Mouse (Mus musculus): ENCODE results near the gene Ccdc157. TPM values are rescaled to one million over a fixed set of nuclear protein-coding genes. Genes with fewer than 3 reads are reported as not detected.

Ccdc157 gene
- polyA plus RNA-seq, 1 experiment from 2014 or later: 9.1 TPM

GRCm38 (mm10) chr11:4201981-4202700 lies 42.0 kb upstream of the Ccdc157 start:
- Histone ChIP-seq H3K9ac (ENCODE audit: low read depth, low read length) (no peak overlapping the region), H3K27me3 (ENCODE audit: control insufficient read depth, insufficient read depth, low read depth, low read length) (no peaks in the 10 kb centered on the region), H3K36me3 (ENCODE audit: control insufficient read depth, insufficient read depth, low read length) (peaks cover 4% of the 10 kb centered on the region; the same call in 1 of the 2 replicates), H3K4me1 (ENCODE audit: control insufficient read depth, insufficient read depth, low read length) (no peaks in the 10 kb centered on the region), H3K4me3 (ENCODE audit: low read depth, low read length) (no peak overlapping the region), H3K27ac (ENCODE audit: low read length) (no peak overlapping the region), H3K9me3 (replicated peaks; ENCODE audit: control insufficient read depth, low read length, poor library complexity, severe bottlenecking) (no peaks in the 10 kb centered on the region), H3K4me2 (ENCODE audit: low read length) (no peak overlapping the region)
- ATAC-seq: no peak
- WGBS: 71% methylated on average over 11 of the region's 11 CpGs

DNA sequence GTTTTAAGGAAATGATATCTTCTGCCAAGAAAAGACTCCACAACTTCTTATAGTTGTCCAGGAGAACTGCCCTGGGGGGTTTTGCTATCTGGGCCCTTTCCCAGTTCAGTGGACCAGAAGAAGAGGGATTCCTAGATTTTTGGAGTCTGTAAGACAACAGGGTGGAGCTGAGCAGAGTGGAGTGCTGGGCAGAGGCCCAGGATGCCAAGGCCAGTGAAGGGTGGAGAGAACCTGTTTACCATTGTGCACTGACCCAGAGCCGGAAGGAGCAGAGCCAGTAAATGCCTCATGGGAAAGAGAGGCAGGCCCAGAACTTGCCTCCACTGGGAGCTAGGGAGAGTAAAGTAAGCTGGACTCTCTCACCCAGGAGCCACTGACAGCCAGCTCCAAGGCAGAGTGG lies 37.6 kb upstream of the Ccdc157 start:
- Histone ChIP-seq H3K27ac (ENCODE audit: low read length) (no peak overlapping the region), H3K27me3 (ENCODE audit: control insufficient read depth, insufficient read depth, low read depth, low read length) (no peaks in the 10 kb centered on the region), H3K4me1 (ENCODE audit: control insufficient read depth, insufficient read depth, low read length) (peaks cover 2% of the 10 kb centered on the region; the same call in 1 of the 2 replicates), H3K4me3 (ENCODE audit: low read depth, low read length) (no peak overlapping the region), H3K36me3 (ENCODE audit: control insufficient read depth, insufficient read depth, low read length) (no peaks in the 10 kb centered on the region), H3K9me3 (replicated peaks; ENCODE audit: control insufficient read depth, low read length, poor library complexity, severe bottlenecking) (no peaks in the 10 kb centered on the region), H3K4me2 (ENCODE audit: low read length) (no peak overlapping the region), H3K9ac (ENCODE audit: low read depth, low read length) (no peak overlapping the region)
- no peak for ATAC-seq
- 61% methylated on average over 1 of the region's 1 CpGs for WGBS

DNA sequence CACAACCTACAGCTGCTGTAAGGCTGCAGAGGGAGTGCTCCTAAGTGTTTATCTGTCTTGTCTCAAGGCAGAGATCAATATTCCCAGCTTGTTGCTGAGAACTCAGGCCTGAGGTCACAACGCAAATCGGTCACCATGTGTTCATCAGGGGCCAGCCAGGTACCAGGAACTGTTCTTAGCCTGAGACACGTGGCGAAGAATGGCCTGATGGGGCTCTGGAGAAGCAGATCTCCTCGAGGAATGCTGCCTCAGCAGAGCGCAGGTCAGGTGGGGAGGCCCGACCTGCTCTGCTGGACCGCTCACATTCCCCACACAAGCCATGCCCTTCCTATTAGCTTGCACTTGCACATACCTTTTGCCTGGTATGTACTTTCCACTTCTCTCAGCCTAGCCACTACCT lies 36.5 kb upstream of the Ccdc157 start:
- 80% methylated on average over 8 of the region's 8 CpGs for WGBS
- Histone ChIP-seq H3K36me3 (ENCODE audit: control insufficient read depth, insufficient read depth, low read length) (no peaks in the 10 kb centered on the region), H3K9ac (ENCODE audit: low read depth, low read length) (no peak overlapping the region), H3K4me2 (ENCODE audit: low read length) (no peak overlapping the region), H3K4me3 (ENCODE audit: low read depth, low read length) (no peak overlapping the region), H3K9me3 (replicated peaks; ENCODE audit: control insufficient read depth, low read length, poor library complexity, severe bottlenecking) (no peaks in the 10 kb centered on the region), H3K4me1 (ENCODE audit: control insufficient read depth, insufficient read depth, low read length) (peaks cover 4% of the 10 kb centered on the region; the same call in 1 of the 2 replicates), H3K27ac (ENCODE audit: low read length) (no peak overlapping the region), H3K27me3 (ENCODE audit: control insufficient read depth, insufficient read depth, low read depth, low read length) (no peaks in the 10 kb centered on the region)
- no peak for ATAC-seq

GRCm38 (mm10) chr11:4195597-4196031 lies 35.5 kb upstream of the Ccdc157 start:
- Histone ChIP-seq H3K27me3 (ENCODE audit: control insufficient read depth, insufficient read depth, low read depth, low read length) (no peaks in the 10 kb centered on the region), H3K9ac (ENCODE audit: low read depth, low read length) (no peak overlapping the region), H3K4me1 (ENCODE audit: control insufficient read depth, insufficient read depth, low read length) (peaks cover 4% of the 10 kb centered on the region; the same call in 1 of the 2 replicates), H3K27ac (ENCODE audit: low read length) (no peak overlapping the region), H3K4me2 (ENCODE audit: low read length) (no peak overlapping the region), H3K9me3 (replicated peaks; ENCODE audit: control insufficient read depth, low read length, poor library complexity, severe bottlenecking) (no peaks in the 10 kb centered on the region), H3K36me3 (ENCODE audit: control insufficient read depth, insufficient read depth, low read length) (no peaks in the 10 kb centered on the region), H3K4me3 (ENCODE audit: low read depth, low read length) (no peak overlapping the region)
- no peak for ATAC-seq
- 84% methylated on average over 3 of the region's 3 CpGs for WGBS

GRCm38 (mm10) chr11:4193420-4193819 lies 33.3 kb upstream of the Ccdc157 start:
- H3K4me1 ChIP-seq (ENCODE audit: control insufficient read depth, insufficient read depth, low read length): peaks cover 4% of the 10 kb centered on the region
- no peak overlapping the region for H3K4me3 ChIP-seq (ENCODE audit: low read depth, low read length)
- no peak overlapping the region for H3K27ac ChIP-seq (ENCODE audit: low read length)
- no peak overlapping the region for H3K4me2 ChIP-seq (ENCODE audit: low read length)
- H3K9me3 ChIP-seq (replicated peaks; ENCODE audit: control insufficient read depth, low read length, poor library complexity, severe bottlenecking): no peaks in the 10 kb centered on the region
- no peaks in the 10 kb centered on the region for H3K36me3 ChIP-seq (ENCODE audit: control insufficient read depth, insufficient read depth, low read length)
- no peaks in the 10 kb centered on the region for H3K27me3 ChIP-seq (ENCODE audit: control insufficient read depth, insufficient read depth, low read depth, low read length)
- H3K9ac ChIP-seq (ENCODE audit: low read depth, low read length): no peak overlapping the region
- no peak for ATAC-seq

DNA sequence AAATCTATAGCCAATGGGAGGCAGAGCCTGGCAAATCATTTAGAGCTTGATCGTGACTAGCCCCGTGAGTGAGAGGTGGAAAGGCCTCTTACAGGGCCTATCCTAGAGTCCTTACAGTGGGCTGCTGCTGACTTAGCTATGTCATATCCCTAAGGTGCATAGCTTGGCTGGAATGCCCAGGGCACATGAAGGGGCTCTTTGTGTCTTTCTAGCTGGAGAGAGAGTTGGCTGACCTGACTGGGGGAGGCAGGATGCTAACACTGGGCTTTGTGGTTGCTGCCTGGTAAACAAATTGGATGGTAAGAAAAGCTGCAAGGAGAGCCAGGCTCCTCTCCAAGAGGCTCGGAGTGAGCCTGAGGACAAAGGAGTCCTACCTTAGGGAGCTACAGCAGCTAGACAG lies 32.7 kb upstream of the Ccdc157 start:
- Histone ChIP-seq H3K9me3 (replicated peaks; ENCODE audit: control insufficient read depth, low read length, poor library complexity, severe bottlenecking) (no peaks in the 10 kb centered on the region), H3K4me2 (ENCODE audit: low read length) (no peak overlapping the region), H3K27me3 (ENCODE audit: control insufficient read depth, insufficient read depth, low read depth, low read length) (no peaks in the 10 kb centered on the region), H3K27ac (ENCODE audit: low read length) (no peak overlapping the region), H3K4me3 (ENCODE audit: low read depth, low read length) (no peak overlapping the region), H3K9ac (ENCODE audit: low read depth, low read length) (no peak overlapping the region), H3K36me3 (ENCODE audit: control insufficient read depth, insufficient read depth, low read length) (no peaks in the 10 kb centered on the region), H3K4me1 (ENCODE audit: control insufficient read depth, insufficient read depth, low read length) (peaks cover 11% of the 10 kb centered on the region)
- no peak for ATAC-seq
- WGBS: 85% methylated on average over 3 of the region's 3 CpGs

- Histone ChIP-seq H3K4me1 (ENCODE audit: control insufficient read depth, insufficient read depth, low read length) (peaks cover 17% of the 10 kb centered on the region), H3K27me3 (ENCODE audit: control insufficient read depth, insufficient read depth, low read depth, low read length) (no peaks in the 10 kb centered on the region), H3K36me3 (ENCODE audit: control insufficient read depth, insufficient read depth, low read length) (no peaks in the 10 kb centered on the region), H3K4me3 (ENCODE audit: low read depth, low read length) (no peak overlapping the region), H3K9me3 (replicated peaks; ENCODE audit: control insufficient read depth, low read length, poor library complexity, severe bottlenecking) (no peaks in the 10 kb centered on the region), H3K4me2 (ENCODE audit: low read length) (no peak overlapping the region), H3K9ac (ENCODE audit: low read depth, low read length) (no peak overlapping the region), H3K27ac (ENCODE audit: low read length) (no peak overlapping the region)
- ATAC-seq: no peak
- whole genome bisulfite sequencing: 81% methylated on average over 3 of the region's 3 CpGs
Measured at GRCm38 (mm10) chr11:4190677-4191076, 30.6 kb upstream of the Ccdc157 start.

GRCm38 (mm10) chr11:4189182-4189581 lies 29.1 kb upstream of the Ccdc157 start:
- ATAC-seq: no peak
- no peaks in the 10 kb centered on the region for H3K27me3 ChIP-seq (ENCODE audit: control insufficient read depth, insufficient read depth, low read depth, low read length)
- H3K4me1 ChIP-seq (ENCODE audit: control insufficient read depth, insufficient read depth, low read length): peaks cover 17% of the 10 kb centered on the region
- H3K4me3 ChIP-seq (ENCODE audit: low read depth, low read length): no peak overlapping the region
- no peak overlapping the region for H3K4me2 ChIP-seq (ENCODE audit: low read length)
- H3K9me3 ChIP-seq (replicated peaks; ENCODE audit: control insufficient read depth, low read length, poor library complexity, severe bottlenecking): no peaks in the 10 kb centered on the region
- 90% methylated on average over 6 of the region's 6 CpGs for WGBS
- no peak overlapping the region for H3K9ac ChIP-seq (ENCODE audit: low read depth, low read length)
- no peak overlapping the region for H3K27ac ChIP-seq (ENCODE audit: low read length)
- H3K36me3 ChIP-seq (ENCODE audit: control insufficient read depth, insufficient read depth, low read length): no peaks in the 10 kb centered on the region

DNA sequence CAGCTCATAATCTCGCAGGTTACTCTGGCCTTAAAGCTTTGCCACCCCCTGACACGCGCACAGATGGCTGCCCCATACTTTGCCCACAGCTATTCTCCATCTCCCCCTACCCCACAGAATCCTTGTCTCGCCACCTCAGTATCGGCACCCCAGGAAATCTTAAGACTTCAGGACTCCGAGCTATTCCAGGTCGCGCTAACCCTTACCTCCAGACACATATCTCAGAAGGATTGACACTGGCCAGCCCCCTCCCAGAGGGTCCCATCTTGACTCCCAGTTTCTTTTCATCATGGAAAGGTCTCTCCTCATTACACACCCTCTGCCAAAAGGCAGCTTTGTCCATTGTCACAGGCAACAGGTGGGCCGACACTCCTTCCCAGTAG lies 27.2 kb upstream of the Ccdc157 start:
- ATAC-seq: 0 out of 2 replicates have a peak, but pooled peaks have one; percentile 1
- H3K27ac ChIP-seq (ENCODE audit: low read length): no peak overlapping the region

More for the DNA sequence above, 27.2 kb upstream of the Ccdc157 start:
- Histone ChIP-seq H3K27me3 (ENCODE audit: control insufficient read depth, insufficient read depth, low read depth, low read length) (no peaks in the 10 kb centered on the region), H3K4me2 (ENCODE audit: low read length) (peak overlapping the region; percentile 96), H3K9me3 (replicated peaks; ENCODE audit: control insufficient read depth, low read length, poor library complexity, severe bottlenecking) (no peaks in the 10 kb centered on the region), H3K4me3 (ENCODE audit: low read depth, low read length) (peak overlapping the region; percentile 86), H3K9ac (ENCODE audit: low read depth, low read length) (peak overlapping the region; percentile 97), H3K36me3 (ENCODE audit: control insufficient read depth, insufficient read depth, low read length) (no peaks in the 10 kb centered on the region; the same call in 1 of the 2 replicates), H3K4me1 (ENCODE audit: control insufficient read depth, insufficient read depth, low read length) (peaks cover 13% of the 10 kb centered on the region)
- WGBS: 10% methylated on average over 9 of the region's 9 CpGs
